Mouse (Mus musculus): ENCODE measurements around the gene Ttll5. TPM values are rescaled to one million over a fixed set of nuclear protein-coding genes. Genes with fewer than 3 reads are reported as not detected.

Ttll5 gene
- total and polyA plus RNA-seq, 3 experiments: 7.4 to 18.5 TPM; not detected in 1

DNA sequence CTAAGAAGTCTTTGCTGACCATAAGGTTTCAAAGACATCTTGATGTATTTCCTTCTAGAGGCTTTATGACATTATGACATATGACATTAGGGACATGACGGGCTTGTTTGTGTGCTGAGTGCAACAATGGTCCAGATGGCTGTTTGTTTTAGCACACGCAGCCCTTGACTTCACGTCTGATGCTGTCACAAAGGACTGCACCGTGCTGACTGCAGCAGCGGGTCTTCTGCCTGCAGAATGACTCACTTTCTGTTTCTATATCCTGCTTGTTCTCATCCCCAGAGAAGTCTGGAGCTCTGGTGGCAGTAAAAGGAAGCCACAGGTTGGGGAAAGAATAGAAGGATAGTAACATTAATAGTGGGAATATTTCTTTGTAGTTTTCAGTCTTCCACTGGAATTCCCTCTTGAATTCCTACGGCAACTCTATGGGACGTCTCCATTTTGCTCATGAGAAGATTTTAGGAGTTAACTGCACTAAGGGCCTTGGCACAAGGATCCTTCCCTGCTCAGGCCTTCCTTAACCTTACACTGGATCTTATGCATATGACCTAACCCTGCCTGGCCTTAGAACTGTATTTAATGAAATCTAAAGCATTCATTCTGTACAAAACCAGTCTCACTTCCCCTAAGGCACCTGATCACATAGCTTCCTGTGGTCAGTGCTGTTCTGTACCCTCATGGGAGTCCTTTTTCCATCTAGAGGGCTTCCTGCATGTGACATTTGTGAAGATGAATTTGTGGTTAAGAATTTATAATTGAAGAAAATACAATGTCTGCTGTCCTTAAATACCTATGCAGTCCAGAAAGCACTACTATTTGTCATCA is 167.8 kb downstream of the Ttll5 start:
- no peak for TF ChIP-seq GATA1 (IDR thresholded peaks at IDR 0.05; ENCODE audit: low read depth, low read length)
- no peak for TF ChIP-seq SMC3 (IDR thresholded peaks at IDR 0.05; ENCODE audit: low read depth, low read length)
- no peak for TF ChIP-seq MXI1 (IDR thresholded peaks at IDR 0.05; ENCODE audit: low read depth, low read length)
- TF ChIP-seq TCF12 (IDR thresholded peaks at IDR 0.05; ENCODE audit: low read depth, low read length): no peak
- no peak for TF ChIP-seq MYB (IDR thresholded peaks at IDR 0.05; ENCODE audit: low read depth, low read length)
- TF ChIP-seq CHD2 (IDR thresholded peaks at IDR 0.05; ENCODE audit: low read length): no peak
- TF ChIP-seq UBTF (IDR thresholded peaks at IDR 0.05; ENCODE audit: borderline replicate concordance, insufficient read depth, low read depth, low read length): no peak
- TF ChIP-seq MAX (IDR thresholded peaks at IDR 0.05; ENCODE audit: low read length): no peak
- no peak for TF ChIP-seq ZC3H11A (IDR thresholded peaks at IDR 0.05; ENCODE audit: low read depth, low read length)
- no peak for TF ChIP-seq ZNF384 (IDR thresholded peaks at IDR 0.05; ENCODE audit: low read depth, low read length)
- no peak for TF ChIP-seq EP300 (IDR thresholded peaks at IDR 0.05; ENCODE audit: low read depth in 1 of 2, low read length in 2 of 2)
- no peak for TF ChIP-seq ETS1 (IDR thresholded peaks at IDR 0.05; ENCODE audit: low read depth, low read length)
- TF ChIP-seq CTCF (IDR thresholded peaks at IDR 0.05 in 2 of 3, conservative IDR thresholded peaks at IDR 0.05 in 1 of 3; ENCODE audit: control insufficient read depth in 1 of 3, insufficient read depth in 1 of 3, low read depth in 2 of 3, low read length in 3 of 3, poor library complexity in 1 of 3, severe bottlenecking in 1 of 3): no peak
- TF ChIP-seq KAT2A (conservative IDR thresholded peaks at IDR 0.05; ENCODE audit: low read depth, low read length): no peak
- TF ChIP-seq NELFE (IDR thresholded peaks at IDR 0.05; ENCODE audit: low read depth, low read length): no peak
- no peak for TF ChIP-seq USF1 (IDR thresholded peaks at IDR 0.05; ENCODE audit: low read depth, low read length)
- no peak for TF ChIP-seq POLR2AphosphoS5 (IDR thresholded peaks at IDR 0.05; ENCODE audit: borderline replicate concordance, low read depth, low read length)
- TF ChIP-seq TBP (IDR thresholded peaks at IDR 0.05; ENCODE audit: low read depth, low read length): no peak
- TF ChIP-seq MAFK (IDR thresholded peaks at IDR 0.05; ENCODE audit: borderline replicate concordance, low read depth, low read length): no peak
- no peak for TF ChIP-seq MEF2A (IDR thresholded peaks at IDR 0.05; ENCODE audit: extremely low read depth, insufficient replicate concordance, low read depth, low read length, poor library complexity, severe bottlenecking)
- H3K4me3 ChIP-seq (ENCODE audit: control insufficient read depth in 1 of 2, insufficient read depth in 1 of 2, low read depth in 2 of 2, low read length in 2 of 2): no peak overlapping the region
- no peaks in the 10 kb centered on the region for H3K9me3 ChIP-seq (replicated peaks; ENCODE audit: insufficient read depth, low read length)
- no peaks in the 10 kb centered on the region for H3K36me3 ChIP-seq (ENCODE audit: control insufficient read depth in 1 of 2, insufficient read depth in 2 of 2, low read length in 2 of 2)
- H3K4me1 ChIP-seq (ENCODE audit: control insufficient read depth in 1 of 2, insufficient read depth in 2 of 2, low read length in 2 of 2): no peaks in the 10 kb centered on the region
- no peak for DNase-seq (ENCODE audit: low read depth, low spot score)
- no peaks in the 10 kb centered on the region for H3K27me3 ChIP-seq (ENCODE audit: control insufficient read depth in 1 of 2, insufficient read depth in 2 of 2, low read length in 2 of 2)
- no peak overlapping the region for H3K9ac ChIP-seq (ENCODE audit: control insufficient read depth, low read depth, low read length, poor library complexity, severe bottlenecking)
- H3K27ac ChIP-seq (ENCODE audit: control insufficient read depth, low read depth, low read length): no peak overlapping the region
- H3K79me2 ChIP-seq (ENCODE audit: control insufficient read depth, insufficient read depth, low read length, poor library complexity): no peaks in the 10 kb centered on the region

GRCm38 (mm10) chr12:85992838-85993234 is 168.4 kb downstream of the Ttll5 start:
- Histone ChIP-seq H3K36me3 (ENCODE audit: control insufficient read depth in 1 of 2, insufficient read depth in 2 of 2, low read length in 2 of 2) (no peaks in the 10 kb centered on the region), H3K27ac (ENCODE audit: control insufficient read depth, low read depth, low read length) (no peak overlapping the region), H3K9me3 (replicated peaks; ENCODE audit: insufficient read depth, low read length) (no peaks in the 10 kb centered on the region), H3K4me3 (ENCODE audit: control insufficient read depth in 1 of 2, insufficient read depth in 1 of 2, low read depth in 2 of 2, low read length in 2 of 2) (no peak overlapping the region), H3K4me1 (ENCODE audit: control insufficient read depth in 1 of 2, insufficient read depth in 2 of 2, low read length in 2 of 2) (no peaks in the 10 kb centered on the region), H3K79me2 (ENCODE audit: control insufficient read depth, insufficient read depth, low read length, poor library complexity) (no peaks in the 10 kb centered on the region), H3K27me3 (ENCODE audit: control insufficient read depth in 1 of 2, insufficient read depth in 2 of 2, low read length in 2 of 2) (no peaks in the 10 kb centered on the region), H3K9ac (ENCODE audit: control insufficient read depth, low read depth, low read length, poor library complexity, severe bottlenecking) (no peak overlapping the region)
- no peak for DNase-seq (ENCODE audit: low read depth, low spot score)
- TF ChIP-seq MAZ (IDR thresholded peaks at IDR 0.05; ENCODE audit: low read depth, low read length) (no peak), ZNF384 (IDR thresholded peaks at IDR 0.05; ENCODE audit: low read depth, low read length) (no peak), GABPA (IDR thresholded peaks at IDR 0.05; ENCODE audit: low read depth, low read length) (no peak), CHD2 (IDR thresholded peaks at IDR 0.05; ENCODE audit: low read length) (no peak), MAX (IDR thresholded peaks at IDR 0.05; ENCODE audit: low read length) (no peak), MYC (IDR thresholded peaks at IDR 0.05; ENCODE audit: low read depth, low read length) (no peak), E2F4 (IDR thresholded peaks at IDR 0.05; ENCODE audit: borderline replicate concordance, low read depth, low read length) (no peak), ETS1 (IDR thresholded peaks at IDR 0.05; ENCODE audit: low read depth, low read length) (no peak), HCFC1 (IDR thresholded peaks at IDR 0.05; ENCODE audit: low read depth, low read length) (no peak), SMC3 (IDR thresholded peaks at IDR 0.05; ENCODE audit: low read depth, low read length) (no peak), CHD1 (IDR thresholded peaks at IDR 0.05; ENCODE audit: low read depth, low read length) (no peak), RCOR1 (IDR thresholded peaks at IDR 0.05; ENCODE audit: low read depth, low read length) (no peak)
